Mouse (Mus musculus): ENCODE data around the gene Nufip2.
A peak's percentile ranks its signal among the peaks of the same experiment; 100 is the strongest.

The Nufip2 gene

DNA sequence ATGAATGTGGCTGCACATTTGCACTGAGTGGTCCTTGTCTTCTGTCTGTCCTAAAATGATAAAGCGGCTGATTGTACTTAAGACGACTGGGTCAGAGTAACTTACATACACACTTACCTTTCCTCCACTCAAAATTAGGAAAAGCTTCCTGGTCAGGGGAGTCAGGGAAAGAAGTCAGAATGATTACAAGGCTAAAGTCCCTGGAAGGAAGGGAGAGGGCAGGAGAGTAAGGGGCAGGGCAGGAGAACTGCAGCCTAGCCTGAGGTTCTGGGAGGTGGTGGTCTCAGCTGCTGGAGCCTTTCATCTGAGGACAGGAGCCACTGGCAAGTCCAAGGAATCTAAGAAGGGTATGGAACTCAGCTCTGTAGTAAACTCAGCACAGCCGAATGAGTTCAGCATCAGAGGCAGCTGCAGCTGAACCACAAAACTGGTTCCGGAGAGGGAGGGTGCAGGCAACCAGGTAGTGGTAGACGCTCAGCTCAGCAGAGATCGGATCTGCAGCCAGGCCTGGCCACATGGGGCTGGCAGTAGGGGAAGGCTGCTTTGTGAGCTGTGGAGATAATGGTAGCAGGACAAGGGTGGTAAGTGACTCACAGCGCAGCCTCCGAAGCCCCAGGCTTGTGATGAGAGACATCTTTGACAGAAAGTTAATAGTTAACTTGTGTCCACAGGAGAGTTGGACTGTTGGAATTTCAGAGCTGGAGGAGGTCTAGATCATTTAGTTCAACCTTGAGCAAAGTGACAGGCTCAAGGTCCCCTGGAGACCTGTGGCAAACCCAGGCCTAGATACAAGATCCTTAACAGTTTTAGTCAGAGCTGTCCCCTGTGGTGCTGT lies 86.1 kb downstream of the Nufip2 start:
- no peak for DNase-seq

DNA sequence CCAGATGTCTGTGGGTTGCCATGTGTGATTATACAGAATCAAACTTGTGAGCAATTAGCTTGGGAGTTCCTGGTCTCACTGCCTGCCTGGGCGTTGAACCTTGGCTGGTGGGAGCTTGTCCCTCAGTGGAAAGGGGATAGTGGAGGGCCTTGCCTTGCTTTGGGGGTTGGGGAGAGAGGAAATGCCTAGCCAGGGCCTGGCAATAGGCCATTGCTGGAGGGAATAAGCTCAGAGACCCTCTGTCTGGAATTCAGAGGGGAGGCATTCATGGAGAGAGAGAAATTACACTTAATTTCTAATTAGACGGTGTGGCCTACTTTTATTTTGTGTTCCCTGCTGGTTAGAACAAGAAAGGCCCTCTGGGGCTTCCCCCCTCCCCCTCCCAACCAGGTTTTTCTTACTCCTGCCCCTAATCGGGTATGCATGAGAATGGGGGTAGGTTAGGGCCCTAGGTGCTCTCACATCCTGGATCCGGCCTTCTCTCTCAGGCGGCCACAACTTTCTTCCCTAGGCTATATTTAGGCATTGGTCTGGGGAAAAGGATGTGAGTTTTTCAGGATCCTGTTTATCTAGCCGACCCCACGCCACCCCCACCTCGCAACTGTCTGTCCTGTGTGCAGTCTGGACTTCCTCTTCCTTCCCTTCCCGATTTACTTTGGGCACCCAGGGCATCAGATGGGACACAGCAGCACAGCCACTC lies 89.9 kb downstream of the Nufip2 start:
- no peak for DNase-seq

GRCm38 (mm10) chr11:77777436-77777835 lies 91.5 kb downstream of the Nufip2 start:
- no peak for DNase-seq

DNA sequence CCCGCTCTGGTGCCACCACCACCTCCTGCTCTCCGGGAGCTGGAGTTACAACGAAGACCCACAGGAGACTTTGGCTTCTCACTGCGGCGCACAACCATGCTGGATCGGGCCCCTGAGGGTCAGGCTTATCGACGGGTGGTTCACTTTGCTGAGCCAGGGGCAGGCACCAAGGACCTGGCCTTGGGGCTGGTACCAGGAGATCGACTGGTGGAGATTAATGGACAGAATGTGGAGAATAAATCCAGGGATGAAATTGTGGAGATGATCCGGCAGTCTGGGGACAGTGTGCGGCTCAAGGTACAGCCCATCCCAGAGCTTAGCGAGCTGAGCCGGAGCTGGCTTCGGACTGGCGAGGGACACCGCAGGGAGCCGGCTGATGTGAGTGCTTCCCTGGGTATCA lies 92.0 kb downstream of the Nufip2 start:
- DNase-seq = no peak

GRCm38 (mm10) chr11:77779240-77779639 lies 93.3 kb downstream of the Nufip2 start:
- DNase-seq = no peak

GRCm38 (mm10) chr11:77781088-77781487 lies 95.1 kb downstream of the Nufip2 start:
- peak; percentile 78 for DNase-seq

DNA sequence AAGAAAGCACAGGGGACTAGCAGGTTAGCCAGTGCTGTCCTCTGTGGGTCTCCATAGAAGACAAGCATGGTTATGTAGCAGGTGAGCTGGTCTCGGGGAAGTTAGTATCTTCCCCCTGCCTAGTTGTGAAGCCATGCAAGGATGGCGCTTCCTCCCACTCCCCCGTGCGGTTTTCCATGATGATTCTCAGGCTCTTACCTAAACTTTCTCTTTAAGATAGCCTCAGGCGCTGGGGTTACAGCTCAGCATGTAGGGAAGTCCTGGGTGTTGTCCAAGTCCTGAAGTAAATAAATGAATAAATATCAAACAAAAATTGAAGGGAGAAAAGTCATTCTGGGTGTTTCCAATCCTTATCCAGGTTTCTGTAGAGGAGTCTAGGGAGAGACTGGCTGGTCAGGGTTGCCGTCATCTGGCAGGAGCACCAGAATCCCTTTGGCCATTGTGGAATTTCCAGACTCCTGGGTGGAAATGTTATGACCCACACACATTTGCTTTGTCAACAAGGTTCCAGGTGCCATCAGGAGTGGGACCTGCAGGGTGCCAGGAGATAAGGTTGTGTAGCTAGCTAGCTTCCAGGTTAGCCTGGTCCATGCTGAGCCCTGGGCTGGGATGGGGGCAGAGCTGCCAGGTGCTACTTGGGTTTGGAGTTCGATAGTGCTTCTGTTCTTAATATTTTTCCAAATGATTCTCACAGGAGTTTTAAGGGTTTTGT lies 96.3 kb downstream of the Nufip2 start:
- DNase-seq = peak; percentile 50

DNA sequence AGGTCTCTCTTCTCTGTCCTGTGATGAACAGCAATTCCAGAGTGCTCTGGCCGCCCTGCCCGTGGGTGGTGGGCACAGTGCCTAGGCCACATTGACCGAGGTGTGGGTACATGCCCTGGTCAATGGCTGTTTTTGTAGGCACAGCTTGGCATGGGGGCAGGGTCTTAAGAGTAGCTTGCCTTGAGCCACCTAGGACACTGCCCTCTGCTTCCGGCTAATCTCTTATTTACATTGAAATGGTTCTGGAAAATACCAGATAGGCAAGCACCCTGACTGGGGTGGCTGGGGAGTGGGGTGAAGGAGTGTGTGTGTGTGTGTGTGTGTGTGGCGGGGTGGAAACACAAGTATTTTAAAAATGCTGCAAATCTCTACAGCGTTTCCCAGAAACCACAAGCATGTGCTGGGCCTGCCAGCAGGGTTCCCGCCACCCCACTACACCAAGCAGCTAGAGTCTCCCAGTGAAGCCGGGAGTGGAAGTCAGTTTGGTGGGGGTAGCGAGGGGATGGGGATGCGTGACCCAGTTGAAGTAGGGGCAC lies 97.3 kb downstream of the Nufip2 start:
- DNase-seq = peak; percentile 62

DNA sequence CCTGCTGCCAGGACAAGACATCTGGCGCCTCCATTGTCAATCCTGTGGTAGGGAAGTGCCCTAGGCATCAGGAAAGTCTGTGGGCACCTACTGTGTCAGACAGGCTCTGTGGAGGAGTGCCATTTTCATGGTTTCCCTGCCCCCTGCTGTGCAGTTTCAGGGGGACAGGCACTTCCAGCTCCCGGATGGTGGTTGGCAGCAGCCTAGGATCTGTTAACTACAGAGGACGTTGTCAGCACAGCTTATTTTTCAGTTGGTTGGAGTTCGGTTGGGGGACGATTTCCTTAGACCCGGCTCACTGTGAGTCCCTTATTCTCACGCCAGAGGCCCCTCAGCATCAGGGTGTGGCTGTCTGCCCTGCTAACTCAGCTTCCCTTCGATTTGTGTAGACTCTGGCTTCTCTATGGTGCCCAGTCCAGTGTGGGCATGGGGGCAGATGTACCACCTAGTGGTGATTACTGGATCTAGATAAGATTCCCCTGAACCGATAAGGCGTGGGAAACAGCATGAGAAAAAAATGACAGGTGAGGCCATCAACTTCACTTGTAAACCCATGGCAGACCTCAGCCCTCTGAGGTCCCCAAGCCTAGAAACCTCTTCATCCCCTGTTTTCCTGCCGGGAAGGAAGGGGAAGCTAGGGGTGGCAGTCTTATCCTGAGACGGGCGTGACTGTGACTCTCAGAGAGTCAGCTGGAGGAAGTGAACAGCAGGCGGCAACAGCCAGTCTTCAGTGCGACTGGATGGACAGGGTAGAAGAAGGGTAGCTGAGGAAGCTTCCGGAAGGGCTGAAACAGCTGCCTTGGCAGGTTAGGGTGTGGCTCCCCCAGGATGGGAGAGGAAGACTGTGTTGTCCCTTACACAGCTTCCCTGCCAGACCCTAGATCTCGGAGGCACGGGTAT lies 98.0 kb downstream of the Nufip2 start:
- DNase-seq = peak; percentile 61

DNA sequence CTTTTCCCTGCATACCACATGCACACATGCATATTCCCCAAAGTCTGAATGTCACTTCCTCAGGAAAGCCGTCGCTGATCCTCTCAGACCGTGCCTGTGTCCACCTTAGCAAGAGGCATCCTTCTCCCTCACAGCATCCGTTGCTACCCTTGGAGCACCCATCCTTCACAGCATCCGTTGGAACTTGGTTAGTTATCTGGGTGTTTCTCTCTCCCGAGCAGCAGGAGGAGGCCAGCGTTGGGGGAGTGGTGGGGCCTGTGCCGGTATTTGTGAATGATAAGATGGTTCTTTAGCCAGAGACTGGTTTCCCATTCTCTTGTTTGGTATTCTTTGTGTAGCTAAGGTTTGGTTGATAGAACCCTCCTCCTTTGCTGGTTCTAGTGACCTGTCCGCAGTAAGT lies 98.9 kb downstream of the Nufip2 start:
- DNase-seq = no peak

GRCm38 (mm10) chr11:77785396-77785767 lies 99.4 kb downstream of the Nufip2 start:
- DNase-seq = no peak

DNA sequence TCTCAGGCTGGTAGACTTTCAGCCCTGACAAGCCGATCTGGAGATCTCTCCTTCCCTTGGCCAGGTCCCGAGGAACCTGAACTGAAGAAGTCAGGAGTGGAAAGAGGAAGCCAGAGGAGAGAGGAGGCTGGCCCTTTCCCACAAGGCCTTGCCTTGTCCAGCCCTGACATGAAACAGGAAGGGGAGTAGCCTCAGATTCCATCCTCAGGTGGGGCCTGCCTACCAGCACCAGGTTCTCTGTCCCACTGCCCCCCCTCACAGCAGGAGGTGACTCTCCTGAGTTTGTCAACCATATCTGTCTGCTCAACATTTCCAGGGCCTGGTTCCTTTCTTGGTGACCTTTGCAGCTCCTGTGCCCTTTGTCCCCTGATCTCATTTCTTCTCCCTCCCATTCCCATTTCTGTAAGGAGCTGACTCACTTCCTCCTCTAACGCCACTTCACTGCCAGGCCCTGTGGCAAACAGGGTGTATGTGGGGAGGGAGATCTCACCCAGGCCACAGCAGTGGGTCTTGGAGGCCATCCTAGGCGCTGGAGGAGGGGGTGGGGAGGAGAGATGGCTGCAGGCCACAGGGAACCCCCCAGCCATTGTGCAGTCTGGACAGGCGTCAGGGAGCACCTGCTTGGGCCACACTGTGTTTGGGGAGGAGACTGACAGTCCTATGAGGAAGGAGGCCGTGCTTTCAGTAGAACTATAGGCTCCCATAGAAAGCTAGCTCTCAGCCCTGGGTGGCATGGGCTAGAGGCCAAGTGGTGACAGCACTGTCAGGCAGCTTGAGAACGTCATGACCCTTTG lies 100.0 kb downstream of the Nufip2 start:
- DNase-seq = peak; percentile 73

DNA sequence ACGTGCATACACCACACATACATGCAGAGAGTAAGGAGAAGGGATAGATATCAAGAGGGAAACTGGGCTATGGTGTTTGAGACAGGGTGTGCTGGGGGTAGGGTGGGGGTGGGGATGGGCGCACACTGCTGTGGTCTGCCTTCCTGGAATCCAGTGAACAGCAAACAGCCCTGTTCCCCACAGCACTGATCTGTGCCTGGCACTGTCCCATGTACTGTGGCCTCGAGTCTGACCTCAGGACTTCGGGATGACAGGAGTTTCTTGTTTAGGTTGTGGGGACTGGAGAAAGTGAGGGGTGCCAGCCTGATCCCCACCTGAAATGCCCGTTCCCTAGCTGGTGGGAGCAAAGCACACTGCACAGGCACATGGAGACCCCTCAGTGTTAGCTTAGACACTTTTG lies 101.8 kb downstream of the Nufip2 start, which contains the start of gene Gm10277:
Gene Gm10277, minus strand, starts transcription at position 41 of the 400 bp plus-strand sequence.
- DNase-seq = no peak

DNA sequence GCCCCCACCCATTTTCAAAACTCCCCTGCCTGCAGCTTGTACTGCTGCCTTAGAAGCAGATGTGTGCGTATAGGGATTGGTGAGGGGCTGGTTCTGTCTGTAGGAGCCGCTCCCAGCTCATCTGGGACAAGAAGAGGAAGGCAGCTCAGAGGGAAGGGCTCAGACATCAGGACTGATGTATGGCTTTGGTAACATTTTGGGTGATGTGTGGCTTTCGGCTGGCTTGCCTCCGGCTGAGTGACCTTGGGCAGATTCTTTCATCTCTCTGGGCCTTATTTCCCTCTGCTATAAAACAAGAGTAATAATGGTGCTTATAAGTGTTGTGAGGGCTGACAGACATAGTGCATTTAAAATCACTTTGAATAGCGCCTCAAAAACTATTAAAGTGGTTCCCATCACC lies 103.6 kb downstream of the Nufip2 start:
- DNase-seq = no peak

DNA sequence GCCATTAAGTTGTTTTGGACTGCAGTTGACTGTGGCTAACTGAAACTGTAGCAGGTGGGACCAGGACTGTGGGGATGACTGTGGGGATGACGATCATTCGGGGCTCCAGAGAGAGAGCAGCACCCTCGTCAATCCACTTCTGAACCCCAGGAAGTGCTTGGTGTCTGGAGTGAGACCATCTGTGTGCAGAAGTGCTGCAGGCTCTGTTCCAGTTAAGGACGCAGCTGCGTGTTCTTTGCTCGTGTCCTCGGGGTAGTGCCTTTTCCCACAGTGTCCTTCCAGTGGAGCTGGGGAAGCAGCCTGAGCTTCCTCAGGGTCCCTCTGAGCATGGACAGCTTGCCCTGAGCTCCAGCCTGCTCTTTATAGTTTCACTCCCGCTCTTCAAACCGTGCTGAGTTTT lies 104.3 kb downstream of the Nufip2 start:
- no peak for DNase-seq

GRCm38 (mm10) chr11:77791241-77791727 lies 105.3 kb downstream of the Nufip2 start:
- DNase-seq = no peak

Measured in cerebellum, adult 11-12 months (tissue).